12 mouse cellular contexts compared by ENCODE assay signal in genomic region chr15:85408790-85409189, GRCm38 (mm10).
DNase-seq lines count a peak whose midpoint lies in the region; ATAC-seq and TF ChIP-seq lines count a peak whose summit lies in the region.
"Had no signal": no experiment of that assay in that cellular context is flagged by ENCODE, and none has a peak within 500 bp of the region (broad histone marks: within the 10 kb centered on the region; RNA-seq: fewer than 3 reads in every experiment).

No protein-coding gene starts in this region.

- TF ChIP-seq CTCF in heart, adult 2 months (IDR thresholded peaks at IDR 0.05) = no peak
- no peak for TF ChIP-seq CTCF in midbrain, postnatal 0 days (IDR thresholded peaks at IDR 0.05)

- ATAC-seq in heart, embryonic 13.5 days (ENCODE audit: extremely low read depth, insufficient number of reproducible peaks, low FRiP score, low TSS enrichment) = no peak
- ATAC-seq in midbrain, embryonic 14.5 days (ENCODE audit: low FRiP score, low TSS enrichment) = no peak
- no peak for ATAC-seq in midbrain, postnatal 0 days (ENCODE audit: low FRiP score)
- no peak for ATAC-seq in granulocyte monocyte progenitor cell, adult 5-6 weeks (replicated peaks; ENCODE audit: poor library complexity, severe bottlenecking)

- TF ChIP-seq POLR2A in heart, adult 2 months (IDR thresholded peaks at IDR 0.05; ENCODE audit: insufficient read depth, low read depth, low read length) = no peak

- DNase-seq in heart, adult 2 months = no peak
- no peak for DNase-seq in midbrain, embryonic 14.5 days
- DNase-seq in midbrain, postnatal 0 days (ENCODE audit: low spot score) = no peak
- DNase-seq in cerebellum, postnatal 10 days = peak; percentile 69 to 80
- peak; percentile 51 to 56 for DNase-seq in thymus, postnatal 36 days
- no peak for DNase-seq in T-cell, adult 2 months (ENCODE audit: low spot score)
- DNase-seq: lung, adult 2 months had no signal

- H3K79me2 ChIP-seq in heart, adult 2 months (replicated peaks; ENCODE audit: control insufficient read depth, insufficient read depth, low read length) = no peaks in the 10 kb centered on the region

- no peaks in the 10 kb centered on the region for H3K27me3 ChIP-seq in heart, embryonic 13.5 days (replicated peaks)
- H3K27me3 ChIP-seq in heart, adult 2 months (ENCODE audit: control insufficient read depth, insufficient read depth, low read length) = no peaks in the 10 kb centered on the region
- H3K27me3 ChIP-seq in midbrain, embryonic 14.5 days (ENCODE audit: control insufficient read depth, insufficient read depth, low read length) = no peaks in the 10 kb centered on the region
- H3K27me3 ChIP-seq in midbrain, postnatal 0 days (ENCODE audit: insufficient read depth, low read length) = no peaks in the 10 kb centered on the region
- H3K27me3 ChIP-seq: kidney, embryonic 15.5 days had no signal

- peaks cover 41% of the 10 kb centered on the region for H3K4me1 ChIP-seq in heart, embryonic 13.5 days
- peaks cover 4% of the 10 kb centered on the region; the same call in 1 of the 2 replicates for H3K4me1 ChIP-seq in heart, adult 2 months (ENCODE audit: control insufficient read depth, insufficient read depth, low read length)
- H3K4me1 ChIP-seq in midbrain, embryonic 14.5 days (ENCODE audit: control insufficient read depth, insufficient read depth, low read length) = 0 out of 2 replicates have a peak, but pooled peaks cover 5% of the 10 kb centered on the region
- H3K4me1 ChIP-seq in midbrain, postnatal 0 days (ENCODE audit: insufficient read depth, low read length) = 0 out of 2 replicates have a peak, but pooled peaks cover 2% of the 10 kb centered on the region

- intact Hi-C loops in heart, adult 2 months (cut with DNase I) = no loop called here

- H3K36me3 ChIP-seq in heart, embryonic 13.5 days = 0 out of 2 replicates have a peak, but pooled peaks cover 11% of the 10 kb centered on the region
- H3K36me3 ChIP-seq in heart, adult 2 months (ENCODE audit: control insufficient read depth, insufficient read depth, low read length) = 0 out of 2 replicates have a peak, but pooled peaks cover 2% of the 10 kb centered on the region
- no peaks in the 10 kb centered on the region for H3K36me3 ChIP-seq in midbrain, embryonic 14.5 days (ENCODE audit: control insufficient read depth, insufficient read depth, low read length)
- no peaks in the 10 kb centered on the region for H3K36me3 ChIP-seq in midbrain, postnatal 0 days (ENCODE audit: insufficient read depth, low read length)

- TF ChIP-seq EP300 in heart, adult 2 months (IDR thresholded peaks at IDR 0.05; ENCODE audit: insufficient read depth, low read depth, low read length) = no peak

- H3K9ac ChIP-seq in heart, embryonic 13.5 days = peak overlapping the region; percentile 28; the same call in 1 of the 2 replicates
- no peak overlapping the region for H3K9ac ChIP-seq in heart, adult 2 months (ENCODE audit: low read depth, low read length)
- no peak overlapping the region for H3K9ac ChIP-seq in midbrain, embryonic 14.5 days (replicated peaks; ENCODE audit: low read length)
- no peak overlapping the region for H3K9ac ChIP-seq in midbrain, postnatal 0 days (replicated peaks; ENCODE audit: low read length, poor library complexity, severe bottlenecking)
- H3K9ac ChIP-seq: kidney, embryonic 15.5 days had no signal

- H3K27ac ChIP-seq in heart, embryonic 13.5 days (replicated peaks) = no peak overlapping the region
- H3K27ac ChIP-seq in heart, adult 2 months = no peak overlapping the region
- 0 out of 2 replicates have a peak overlapping the region, but pooled peaks have one; percentile 41 for H3K27ac ChIP-seq in midbrain, embryonic 14.5 days (replicated peaks; ENCODE audit: low read depth, low read length)
- H3K27ac ChIP-seq in midbrain, postnatal 0 days (ENCODE audit: low read depth, low read length) = no peak overlapping the region
- H3K27ac ChIP-seq: kidney, embryonic 15.5 days had no signal

- no peak overlapping the region for H3K4me2 ChIP-seq in heart, embryonic 13.5 days
- H3K4me2 ChIP-seq in midbrain, embryonic 14.5 days (ENCODE audit: low read length) = no peak overlapping the region
- no peak overlapping the region for H3K4me2 ChIP-seq in midbrain, postnatal 0 days (ENCODE audit: low read depth, low read length, poor library complexity, severe bottlenecking)
- H3K4me2 ChIP-seq: heart, embryonic 11.5 days; kidney, embryonic 15.5 days; midbrain, embryonic 11.5 days had no signal

- no peaks in the 10 kb centered on the region for H3K9me3 ChIP-seq in heart, embryonic 13.5 days
- no peaks in the 10 kb centered on the region for H3K9me3 ChIP-seq in midbrain, embryonic 14.5 days (ENCODE audit: control insufficient read depth, low read length)
- no peaks in the 10 kb centered on the region for H3K9me3 ChIP-seq in midbrain, postnatal 0 days (ENCODE audit: low read length)
- H3K9me3 ChIP-seq: kidney, embryonic 15.5 days had no signal

- no peak overlapping the region for H3K4me3 ChIP-seq in heart, embryonic 13.5 days
- no peak overlapping the region for H3K4me3 ChIP-seq in heart, adult 2 months
- no peak overlapping the region for H3K4me3 ChIP-seq in midbrain, embryonic 14.5 days (replicated peaks; ENCODE audit: low read depth, low read length)
- no peak overlapping the region for H3K4me3 ChIP-seq in midbrain, postnatal 0 days (ENCODE audit: low read depth, low read length)
- H3K4me3 ChIP-seq: kidney, embryonic 15.5 days had no signal

- WGBS in heart, embryonic 13.5 days = 83% methylated on average over 5 of the region's 5 CpGs
- 74% methylated on average over 5 of the region's 5 CpGs for WGBS in heart, adult 2 months
- 91% methylated on average over 5 of the region's 5 CpGs for WGBS in midbrain, embryonic 14.5 days
- WGBS in midbrain, postnatal 0 days = 83% methylated on average over 5 of the region's 5 CpGs

Comparison
In these comparisons a context has a peak if more than half of its experiments do, and no peak if none do; other contexts are left out.
1. DNase-seq: peak in cerebellum, postnatal 10 days (2 of 2) and thymus, postnatal 36 days (2 of 2); none in heart, adult 2 months (0 of 2), midbrain, embryonic 14.5 days (single experiment), midbrain, postnatal 0 days (single experiment) and T-cell, adult 2 months (single experiment).